Mouse (Mus musculus): ENCODE data around the gene Afg3l1. TPM values are rescaled to one million over a fixed set of nuclear protein-coding genes. Genes with fewer than 3 reads are reported as not detected.

Afg3l1 gene
- 24.2 and 27.4 TPM in 2 replicates for polyA plus RNA-seq (2012; rRNA removed)

GRCm38 (mm10) chr8:123477737-123478258, at the start of gene Afg3l1:
Gene Afg3l1 (plus strand): TSS chr8:123477903.

GRCm38 (mm10) chr8:123514781-123515539, 37.3 kb downstream of the Afg3l1 start, which contains the start of gene Dbndd1:
Gene Dbndd1 (minus strand): TSS chr8:123515463.

GRCm38 (mm10) chr8:123518667-123519066, 41.0 kb downstream of the Afg3l1 start, which contains the start of gene Gas8:
Gene Gas8 (plus strand): TSS chr8:123518834.

Other genes starting within 250 kb of the Afg3l1 start
- gene Spata2l, start 241.7 kb upstream of the Afg3l1 start, polyA plus RNA-seq (2012; rRNA removed), result 21.3 and 22.9 TPM in 2 replicates
- 48.7 and 49.0 TPM in 2 replicates for gene Zfp276, start 223.7 kb upstream of the Afg3l1 start, polyA plus RNA-seq (2012; rRNA removed)
- 162 and 169 TPM in 2 replicates for gene Vps9d1, start 223.6 kb upstream of the Afg3l1 start, polyA plus RNA-seq (2012; rRNA removed)
- gene Fanca, start 159.3 kb upstream of the Afg3l1 start, polyA plus RNA-seq (2012; rRNA removed), result 30.3 and 45.1 TPM in 2 replicates
- gene Spire2, start 145.2 kb upstream of the Afg3l1 start, polyA plus RNA-seq (2012; rRNA removed), result 6.3 and 7.2 TPM in 2 replicates
- gene Tcf25, start 104.2 kb upstream of the Afg3l1 start, polyA plus RNA-seq (2012; rRNA removed), result 167 and 216 TPM in 2 replicates
- gene Mc1r, start 70.8 kb upstream of the Afg3l1 start, polyA plus RNA-seq (2012; rRNA removed), result 0.06 and 0.11 TPM in 2 replicates
- 49.4 and 66.3 TPM in 2 replicates for gene Tubb3, start 66.5 kb upstream of the Afg3l1 start, polyA plus RNA-seq (2012; rRNA removed)
- 41.7 and 43.9 TPM in 2 replicates for gene Def8, start 54.4 kb upstream of the Afg3l1 start, polyA plus RNA-seq (2012; rRNA removed)
- gene Dbndd1, start 37.6 kb downstream of the Afg3l1 start, polyA plus RNA-seq (2012; rRNA removed), result 8.7 and 8.9 TPM in 2 replicates
- gene Gas8, start 40.9 kb downstream of the Afg3l1 start, polyA plus RNA-seq (2012; rRNA removed), result 11.7 and 13.4 TPM in 2 replicates
- gene Rhou, start 176.0 kb downstream of the Afg3l1 start, polyA plus RNA-seq (2012; rRNA removed), result 24.0 and 26.4 TPM in 2 replicates

Data from ovary, adult 2 months (tissue).